Mouse (Mus musculus) adrenal gland, adult 10 weeks (tissue): ENCODE measurements around the gene Mto1. TPM values are rescaled to one million over a fixed set of nuclear protein-coding genes. Genes with fewer than 3 reads are reported as not detected.

ENCODE experiments used
- polyA plus RNA-seq: library from polyadenylated mRNA; stranded (reverse); fragments of 350-450 nt; fragmentation: Illumina TruSeq; extraction: RNeasy Lipid Tissue Mini Kit (QIAGEN cat#74804); gene quantifications from one replicate; pipeline ENCODE4 v1.2.3, GENCODE M21; 2014; ENCODE audit warnings: low read depth, low replicate concordance

The Mto1 gene
- 34.2 TPM for polyA plus RNA-seq

DNA sequence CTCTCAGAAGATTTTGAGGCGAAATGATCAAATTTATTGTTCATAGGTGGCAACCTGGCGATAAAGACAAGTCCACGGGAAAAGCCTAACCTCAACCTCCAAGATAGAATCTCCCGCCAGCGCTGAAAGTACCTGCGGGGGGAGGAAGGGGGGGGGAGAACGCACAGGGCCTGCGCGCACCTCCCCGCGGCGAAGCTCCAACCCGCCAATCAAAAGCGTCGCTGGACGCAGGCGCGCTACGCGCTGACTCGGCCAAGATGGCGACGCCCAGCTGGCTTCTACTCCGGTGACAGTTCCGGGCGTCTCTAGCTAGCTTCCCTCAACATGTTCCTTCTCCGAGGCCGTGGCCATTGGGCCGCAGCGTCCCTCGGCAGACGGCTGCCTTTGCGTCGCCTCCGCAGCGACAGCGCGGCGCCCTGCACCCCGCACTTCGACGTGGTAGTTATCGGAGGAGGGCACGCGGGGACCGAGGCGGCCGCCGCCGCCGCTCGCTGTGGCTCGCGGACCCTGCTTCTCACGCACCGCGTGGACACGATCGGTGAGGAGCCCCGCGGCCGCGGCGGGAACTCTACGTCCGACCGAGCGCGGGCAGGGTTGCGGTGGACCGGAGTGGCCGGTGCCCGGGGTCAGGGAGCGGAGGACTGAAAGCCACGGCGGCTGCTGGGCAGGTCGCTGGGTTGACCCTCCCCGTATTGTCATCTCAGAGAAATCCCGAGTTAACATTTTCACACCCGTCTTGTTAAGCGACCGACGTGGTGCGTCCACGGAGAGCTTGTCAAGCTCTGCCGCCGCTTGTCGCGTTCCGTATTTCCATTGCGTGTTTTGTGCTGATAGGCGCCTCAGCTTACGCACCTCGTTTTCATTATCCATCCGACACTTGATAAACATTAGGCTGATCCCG lies at the start of gene Mto1, which contains the start of gene Gm17324:
Mto1 (plus strand) TSS at position 236 of the 901 bp plus-strand sequence.
Gm17324 (minus strand) TSS at position 814 of the 901 bp plus-strand sequence.

DNA sequence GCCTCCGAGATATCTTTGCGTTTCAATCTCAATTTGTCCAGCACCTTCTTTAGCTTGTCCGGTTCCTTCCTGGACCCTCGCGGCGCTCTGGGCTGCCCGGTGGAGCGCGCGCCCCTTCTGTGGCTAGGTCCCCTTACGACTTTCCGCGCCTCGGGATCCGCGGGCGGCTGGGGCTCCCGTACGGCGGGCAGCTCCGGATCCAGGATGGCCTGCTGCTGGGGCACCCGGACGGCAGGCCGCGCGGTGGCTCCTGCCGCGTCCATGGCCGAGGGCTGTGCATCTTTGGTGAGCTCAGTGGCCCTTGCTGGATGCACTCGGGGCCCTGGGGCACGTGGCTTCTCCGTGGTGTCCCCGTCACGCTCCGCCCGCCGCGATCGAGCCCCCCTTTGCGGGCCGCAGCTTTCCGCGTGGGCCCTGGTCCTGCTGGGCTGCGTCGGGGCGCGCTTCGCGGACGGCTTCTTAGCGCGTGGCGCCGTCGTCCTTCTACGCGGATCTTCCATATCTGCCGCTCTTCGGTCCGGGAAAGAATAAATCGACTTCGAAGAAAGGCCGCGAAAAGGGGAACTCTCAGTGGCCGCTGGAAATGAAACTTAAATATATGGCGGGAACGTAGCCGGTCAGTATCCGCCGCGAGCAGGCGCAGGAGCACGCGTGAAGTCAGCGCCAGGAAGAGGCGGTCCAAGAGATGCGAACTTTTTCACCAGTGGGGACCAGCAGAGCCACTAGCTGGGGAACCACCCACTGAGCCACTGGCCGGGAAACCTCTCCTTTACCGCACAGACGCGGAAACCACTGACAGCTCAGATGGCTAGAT lies 5.2 kb upstream of the Mto1 start, which contains the start of gene Cgas:
Cgas (minus strand) TSS at position 659 of the 814 bp plus-strand sequence.

DNA sequence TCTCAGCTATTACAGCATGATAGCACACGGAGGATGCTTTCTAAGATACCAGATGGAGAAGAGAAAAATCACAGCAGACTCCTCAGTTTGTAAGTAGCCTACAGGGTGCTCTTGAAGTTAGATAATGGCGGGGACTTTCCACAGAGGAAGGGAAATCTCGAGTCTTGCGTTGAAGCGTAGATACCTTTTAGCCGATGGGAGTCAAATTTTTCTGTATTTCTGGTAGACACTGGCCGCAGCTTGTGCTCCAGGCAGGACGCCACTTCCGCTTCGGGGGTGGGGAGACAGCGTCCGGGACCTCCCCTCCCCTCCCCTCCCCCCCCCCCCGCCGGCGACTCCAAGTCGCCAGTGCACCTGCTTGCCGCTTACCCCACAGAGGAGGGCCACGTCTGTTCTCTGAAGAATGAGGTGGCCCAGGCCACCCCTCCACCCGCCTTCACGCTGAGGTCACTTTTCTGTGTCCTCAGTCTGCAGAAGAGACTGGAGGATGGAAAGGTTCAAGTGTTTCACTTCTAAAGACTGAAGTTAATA lies 40.9 kb downstream of the Mto1 start, which contains the start of gene Eef1a1:
Eef1a1 (minus strand) TSS at position 262 of the 531 bp plus-strand sequence.

Other genes with a start within 250 kb of the Mto1 start
- not detected for gene Gsta1, start 217.6 kb upstream of the Mto1 start, polyA plus RNA-seq
- gene Gm3776, start 191.1 kb upstream of the Mto1 start, polyA plus RNA-seq = not detected
- gene Gm10639, start 158.3 kb upstream of the Mto1 start, polyA plus RNA-seq = not detected
- not detected for gene Omt2a, start 133.4 kb upstream of the Mto1 start, polyA plus RNA-seq
- not detected for gene Omt2b, start 120.6 kb upstream of the Mto1 start, polyA plus RNA-seq
- not detected for gene Gsta2, start 92.4 kb upstream of the Mto1 start, polyA plus RNA-seq
- not detected for gene Dppa5a, start 80.0 kb upstream of the Mto1 start, polyA plus RNA-seq
- gene Ooep, start 69.5 kb upstream of the Mto1 start, polyA plus RNA-seq = 0.29 TPM
- not detected for gene Ddx43, start 52.4 kb upstream of the Mto1 start, polyA plus RNA-seq
- 1.8 TPM for gene Cgas, start 5.0 kb upstream of the Mto1 start, polyA plus RNA-seq
- not detected for gene Gm17324, start 578 bp downstream of the Mto1 start, polyA plus RNA-seq
- gene Eef1a1, start 40.9 kb downstream of the Mto1 start, polyA plus RNA-seq = 4,290 TPM
- 22.9 TPM for gene Slc17a5, start 139.8 kb downstream of the Mto1 start, polyA plus RNA-seq
- gene Cd109, start 167.3 kb downstream of the Mto1 start, polyA plus RNA-seq = 0.82 TPM